Mouse (Mus musculus) left cerebral cortex, adult 8-10 months (tissue): ENCODE data around the gene Fmo9. TPM values are rescaled to one million over a fixed set of nuclear protein-coding genes. Genes with fewer than 3 reads are reported as not detected.

Experiments
- DNase-seq, 2 experiments: peaks; one replicate each; pipeline ENCODE4 v3.0.0; 2022; ENCODE audit warnings: low spot score in 2 of 2
- microRNA-seq, 2 experiments: library from miRNA; unstranded; fragments of <30 nt; microRNA quantifications; one replicate each; pipeline ENCODE4 v1.2.0; 2022
- total RNA-seq, 4 experiments: library from RNA; stranded (reverse); gene quantifications; 2 replicates each; pipeline ENCODE4 v1.2.4; 2022

Gene Fmo9
- not detected for total RNA-seq

GRCm38 (mm10) chr1:166681745-166682144 is at the start of gene Fmo9:
Gene Fmo9, minus strand, starts transcription at chr1:166681845.
- no peak for DNase-seq

- no peak for DNase-seq
Observed at GRCm38 (mm10) chr1:166730886-166731285, 49.2 kb upstream of the Fmo9 start.

GRCm38 (mm10) chr1:166730215-166730614 is 48.6 kb upstream of the Fmo9 start:
- DNase-seq: no peak

GRCm38 (mm10) chr1:166710861-166711260 is 29.2 kb upstream of the Fmo9 start:
- no peak for DNase-seq

GRCm38 (mm10) chr1:166702270-166702912 is 20.7 kb upstream of the Fmo9 start:
- DNase-seq: no peak

GRCm38 (mm10) chr1:166669264-166669663 is 12.4 kb downstream of the Fmo9 start:
- no peak for DNase-seq

GRCm38 (mm10) chr1:166660800-166661199 is 20.8 kb downstream of the Fmo9 start:
- DNase-seq: no peak

- DNase-seq: no peak
Observed at GRCm38 (mm10) chr1:166647593-166647992, 34.1 kb downstream of the Fmo9 start, which contains the start of gene Gm4847. Gene Gm4847, minus strand, starts transcription at chr1:166647693.

Small RNA genes lying within 50 kb of the gene (microRNA-seq; reads per million reads assigned to microRNA genes)
- gene Gm22992: 0 reads per million in 2 experiments

Other genes starting within 250 kb of the Fmo9 start
- not detected for gene Gm4846, start 184.3 kb downstream of the Fmo9 start, total RNA-seq
- not detected for gene Gm4847, start 34.2 kb downstream of the Fmo9 start, total RNA-seq